Mouse (Mus musculus): ENCODE data around the gene Elmo2. TPM values are rescaled to one million over a fixed set of nuclear protein-coding genes. Genes with fewer than 3 reads are reported as not detected.
A peak's percentile ranks its signal among the peaks of the same experiment; 100 is the strongest.

Elmo2 gene
- total RNA-seq, 1 experiment from 2014 or later = 120 TPM

- ATAC-seq (replicated peaks; ENCODE audit: insufficient number of reproducible peaks, low FRiP score, low TSS enrichment, poor library complexity, severe bottlenecking) = no peak
These were observed 21.5 kb downstream of the Elmo2 start for GRCm38 (mm10) chr2:165304819-165305218.

GRCm38 (mm10) chr2:165303354-165304012, 22.8 kb downstream of the Elmo2 start:
- ATAC-seq (replicated peaks; ENCODE audit: insufficient number of reproducible peaks, low FRiP score, low TSS enrichment, poor library complexity, severe bottlenecking) = no peak

- no peak for ATAC-seq (replicated peaks; ENCODE audit: insufficient number of reproducible peaks, low FRiP score, low TSS enrichment, poor library complexity, severe bottlenecking)
These were observed 24.9 kb downstream of the Elmo2 start for GRCm38 (mm10) chr2:165301409-165301808.

GRCm38 (mm10) chr2:165300885-165301284, 25.4 kb downstream of the Elmo2 start:
- ATAC-seq (replicated peaks; ENCODE audit: insufficient number of reproducible peaks, low FRiP score, low TSS enrichment, poor library complexity, severe bottlenecking) = no peak

GRCm38 (mm10) chr2:165300424-165300823, 25.9 kb downstream of the Elmo2 start:
- ATAC-seq (replicated peaks; ENCODE audit: insufficient number of reproducible peaks, low FRiP score, low TSS enrichment, poor library complexity, severe bottlenecking) = no peak

- no peak for ATAC-seq (replicated peaks; ENCODE audit: insufficient number of reproducible peaks, low FRiP score, low TSS enrichment, poor library complexity, severe bottlenecking)
These were observed 28.9 kb downstream of the Elmo2 start for GRCm38 (mm10) chr2:165297429-165297828.

- no peak for ATAC-seq (replicated peaks; ENCODE audit: insufficient number of reproducible peaks, low FRiP score, low TSS enrichment, poor library complexity, severe bottlenecking)
These were observed 29.7 kb downstream of the Elmo2 start for GRCm38 (mm10) chr2:165296571-165296970.

- no peak for ATAC-seq (replicated peaks; ENCODE audit: insufficient number of reproducible peaks, low FRiP score, low TSS enrichment, poor library complexity, severe bottlenecking)
These were observed 37.8 kb downstream of the Elmo2 start for GRCm38 (mm10) chr2:165288315-165289031.

GRCm38 (mm10) chr2:165287202-165287984, 38.9 kb downstream of the Elmo2 start, which contains the start of gene Slc35c2:
Gene Slc35c2, minus strand, starts transcription at chr2:165287869.
- ATAC-seq (replicated peaks; ENCODE audit: insufficient number of reproducible peaks, low FRiP score, low TSS enrichment, poor library complexity, severe bottlenecking) = peak; percentile 52

- peak; percentile 34 for ATAC-seq (replicated peaks; ENCODE audit: insufficient number of reproducible peaks, low FRiP score, low TSS enrichment, poor library complexity, severe bottlenecking)
These were observed 39.7 kb downstream of the Elmo2 start for GRCm38 (mm10) chr2:165286361-165287201.

GRCm38 (mm10) chr2:165285621-165286020, 40.7 kb downstream of the Elmo2 start:
- peak; percentile 70 for ATAC-seq (replicated peaks; ENCODE audit: insufficient number of reproducible peaks, low FRiP score, low TSS enrichment, poor library complexity, severe bottlenecking)

GRCm38 (mm10) chr2:165285034-165285433, 41.2 kb downstream of the Elmo2 start:
- ATAC-seq (replicated peaks; ENCODE audit: insufficient number of reproducible peaks, low FRiP score, low TSS enrichment, poor library complexity, severe bottlenecking) = no peak

GRCm38 (mm10) chr2:165284377-165284776, 41.9 kb downstream of the Elmo2 start:
- no peak for ATAC-seq (replicated peaks; ENCODE audit: insufficient number of reproducible peaks, low FRiP score, low TSS enrichment, poor library complexity, severe bottlenecking)

- no peak for ATAC-seq (replicated peaks; ENCODE audit: insufficient number of reproducible peaks, low FRiP score, low TSS enrichment, poor library complexity, severe bottlenecking)
These were observed 42.6 kb downstream of the Elmo2 start for GRCm38 (mm10) chr2:165283644-165284043.

GRCm38 (mm10) chr2:165281779-165282311, 44.4 kb downstream of the Elmo2 start:
- no peak for ATAC-seq (replicated peaks; ENCODE audit: insufficient number of reproducible peaks, low FRiP score, low TSS enrichment, poor library complexity, severe bottlenecking)

GRCm38 (mm10) chr2:165279351-165279750, 46.9 kb downstream of the Elmo2 start:
- no peak for ATAC-seq (replicated peaks; ENCODE audit: insufficient number of reproducible peaks, low FRiP score, low TSS enrichment, poor library complexity, severe bottlenecking)

GRCm38 (mm10) chr2:165277188-165277740, 49.0 kb downstream of the Elmo2 start:
- ATAC-seq (replicated peaks; ENCODE audit: insufficient number of reproducible peaks, low FRiP score, low TSS enrichment, poor library complexity, severe bottlenecking) = no peak

- ATAC-seq (replicated peaks; ENCODE audit: insufficient number of reproducible peaks, low FRiP score, low TSS enrichment, poor library complexity, severe bottlenecking) = peak; percentile 59
These were observed 50.5 kb downstream of the Elmo2 start for GRCm38 (mm10) chr2:165275824-165276223.

All from monocyte, adult 5-6 weeks (primary cell).